In genomic region chr9:82408969-82409368, GRCm38 (mm10) we compare ENCODE assay signal across 16 mouse cellular contexts.
"Had no signal": no experiment of that assay in that cellular context is flagged by ENCODE, and none has a peak within 500 bp of the region (broad histone marks: within the 10 kb centered on the region; RNA-seq: fewer than 3 reads in every experiment).

No protein-coding gene starts in this region.

- H3K27me3 ChIP-seq: limb, embryonic 15.5 days; liver, embryonic 12.5 days; midbrain, embryonic 15.5 days; neural tube, embryonic 13.5 days had no signal

- H3K36me3 ChIP-seq: limb, embryonic 15.5 days; liver, embryonic 12.5 days; midbrain, embryonic 10.5 days; midbrain, embryonic 15.5 days; neural tube, embryonic 13.5 days had no signal

- DNase-seq: kidney, adult 8-10 months; kidney, postnatal 10 days; kidney, postnatal 4 days; left cerebral cortex, postnatal 4 days; lung, postnatal 4 days; retina, postnatal 1 day; right cerebral cortex, postnatal 4 days; spleen, adult 18-20 months; thymus, adult 18-20 months; thymus, postnatal 14 days had no signal

- H3K9ac ChIP-seq: limb, embryonic 15.5 days; liver, embryonic 12.5 days; midbrain, embryonic 15.5 days; neural tube, embryonic 13.5 days had no signal

- H3K9me3 ChIP-seq: limb, embryonic 15.5 days; liver, embryonic 12.5 days; midbrain, embryonic 10.5 days; midbrain, embryonic 15.5 days; neural tube, embryonic 13.5 days had no signal

- H3K4me1 ChIP-seq: limb, embryonic 15.5 days; liver, embryonic 12.5 days; midbrain, embryonic 10.5 days; midbrain, embryonic 15.5 days; neural tube, embryonic 13.5 days had no signal

- H3K4me3 ChIP-seq: layer of hippocampus, adult 2 months; limb, embryonic 15.5 days; liver, embryonic 12.5 days; midbrain, embryonic 10.5 days; midbrain, embryonic 15.5 days; neural tube, embryonic 13.5 days had no signal

- H3K27ac ChIP-seq: layer of hippocampus, adult 2 months; limb, embryonic 15.5 days; liver, embryonic 12.5 days; midbrain, embryonic 10.5 days; midbrain, embryonic 15.5 days; neural tube, embryonic 13.5 days had no signal

- ATAC-seq: liver, embryonic 12.5 days; midbrain, embryonic 15.5 days had no signal

- H3K4me2 ChIP-seq: limb, embryonic 15.5 days; liver, embryonic 12.5 days; midbrain, embryonic 15.5 days; neural tube, embryonic 13.5 days had no signal
